Mouse (Mus musculus) kidney, postnatal 10 days (tissue): ENCODE results near the gene Rabl2.

Source experiments
- DNase-seq: peaks from one replicate; pipeline ENCODE4 v3.0.0; 2021; ENCODE audit warnings: mixed read lengths

Gene Rabl2

DNA sequence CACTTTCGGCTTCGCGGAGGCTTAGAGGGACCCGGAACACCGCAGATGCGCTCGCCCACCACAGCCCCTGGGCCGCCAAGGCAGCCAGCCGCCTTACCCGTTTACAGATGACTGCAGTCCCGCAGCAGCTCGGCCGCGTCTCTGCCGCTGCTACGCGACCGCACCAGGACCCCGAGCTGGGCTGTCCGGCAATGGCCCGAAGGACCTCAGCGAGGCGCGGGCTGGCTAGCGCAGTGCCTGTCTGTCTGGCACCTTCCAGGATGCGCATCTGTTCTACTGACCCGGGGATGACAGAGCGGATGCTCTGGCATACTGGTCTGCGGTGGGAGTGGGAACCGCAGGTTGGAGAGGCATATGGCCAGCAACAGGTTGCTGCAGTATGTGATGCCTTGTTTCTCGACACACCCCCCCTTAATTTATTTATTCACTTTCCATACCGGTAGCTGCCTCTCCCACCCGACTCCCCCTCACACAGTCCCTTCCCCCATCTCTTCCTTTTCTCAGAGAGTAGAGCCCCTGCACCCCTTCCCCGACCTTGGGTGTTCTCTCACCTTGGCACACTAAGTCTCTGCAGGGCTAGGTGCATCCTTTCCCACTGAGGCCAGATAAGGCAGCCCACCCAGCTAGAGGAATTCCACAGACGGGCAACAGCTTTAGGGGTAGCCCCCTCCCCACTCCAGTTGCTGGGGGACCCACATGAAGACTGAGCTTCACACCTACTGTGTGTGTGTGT lies at the start of gene Rabl2:
Gene Rabl2 (minus strand): TSS at position 201 of the 733 bp plus-strand sequence.
- peak; percentile 94 for DNase-seq

DNA sequence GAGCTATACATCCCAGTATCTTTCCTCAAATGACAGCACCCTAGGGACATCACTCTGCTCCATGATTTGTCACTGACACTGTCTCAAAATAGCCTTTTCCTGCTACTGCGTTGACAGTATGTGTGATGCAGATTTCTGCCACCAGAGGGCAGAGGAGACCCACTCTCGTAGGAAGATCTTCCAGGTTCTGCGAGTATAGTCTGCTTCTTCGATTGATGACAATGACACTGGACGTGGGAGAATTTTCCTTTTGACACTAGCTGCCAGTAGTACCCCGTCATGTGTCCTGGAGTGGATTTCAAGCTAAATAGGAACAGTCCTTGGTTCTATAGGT lies 31.9 kb upstream of the Rabl2 start:
- peak; percentile 85 for DNase-seq

DNA sequence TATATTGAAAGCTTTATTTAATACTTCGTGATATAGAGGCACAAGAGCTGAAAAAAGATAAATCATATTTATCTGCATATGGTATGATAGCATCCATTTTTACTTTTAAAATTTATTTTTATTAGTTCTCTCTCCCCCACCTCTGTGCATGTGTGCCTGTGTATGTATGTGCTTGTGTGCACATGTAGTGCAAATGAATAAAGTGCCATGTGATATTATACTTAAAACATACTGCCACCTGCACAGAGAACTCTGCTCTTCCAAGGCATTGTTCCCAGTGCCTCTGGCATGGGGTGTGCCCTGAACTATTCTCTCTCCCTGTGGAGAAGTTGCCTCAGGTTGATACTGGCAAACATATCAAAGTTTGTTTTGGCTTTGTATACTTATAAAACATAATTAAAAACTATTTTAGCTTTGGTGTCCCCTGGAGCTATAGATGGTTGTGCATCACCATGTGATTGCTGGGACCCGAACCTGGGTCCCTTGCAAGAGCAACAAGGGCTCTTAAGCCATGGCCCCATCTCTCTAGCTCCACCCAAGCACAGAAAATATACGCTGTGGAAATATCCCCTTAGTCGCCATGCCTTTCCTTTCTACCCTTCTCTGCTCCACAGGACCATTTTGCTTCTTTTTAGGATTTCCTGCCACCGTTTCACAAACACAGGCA lies 31.4 kb upstream of the Rabl2 start:
- no peak for DNase-seq

DNA sequence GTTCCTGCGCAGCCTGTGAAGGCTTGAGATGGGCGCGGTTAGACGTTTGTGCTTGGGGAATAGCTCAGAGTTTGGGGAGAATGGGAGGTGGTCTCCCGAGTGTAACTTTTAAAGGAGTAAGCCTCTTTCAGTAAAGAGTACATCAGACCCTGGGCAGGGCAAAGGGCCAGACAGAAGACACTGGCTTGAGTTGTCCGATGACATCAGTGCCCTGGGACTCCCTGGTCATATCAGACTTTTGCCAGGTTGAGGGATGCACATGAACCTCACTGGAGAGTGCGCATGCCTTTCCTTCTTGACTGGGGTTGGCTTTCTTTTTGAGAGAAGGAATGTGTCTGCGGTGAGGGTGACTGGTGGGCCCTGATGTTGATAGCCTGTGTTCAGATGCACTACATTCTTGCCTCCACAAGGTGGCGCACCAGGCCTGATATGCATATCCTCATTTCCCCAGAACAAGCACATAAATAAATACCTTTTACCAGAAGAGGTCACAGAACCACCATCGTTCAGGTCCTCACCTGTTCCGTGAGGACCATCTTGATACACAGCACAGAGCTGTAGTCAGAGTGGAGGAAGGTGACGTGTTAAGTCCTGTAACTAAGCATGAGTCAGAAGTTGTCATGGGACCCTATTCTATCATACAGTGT lies 30.7 kb upstream of the Rabl2 start:
- DNase-seq = peak; percentile 46

DNA sequence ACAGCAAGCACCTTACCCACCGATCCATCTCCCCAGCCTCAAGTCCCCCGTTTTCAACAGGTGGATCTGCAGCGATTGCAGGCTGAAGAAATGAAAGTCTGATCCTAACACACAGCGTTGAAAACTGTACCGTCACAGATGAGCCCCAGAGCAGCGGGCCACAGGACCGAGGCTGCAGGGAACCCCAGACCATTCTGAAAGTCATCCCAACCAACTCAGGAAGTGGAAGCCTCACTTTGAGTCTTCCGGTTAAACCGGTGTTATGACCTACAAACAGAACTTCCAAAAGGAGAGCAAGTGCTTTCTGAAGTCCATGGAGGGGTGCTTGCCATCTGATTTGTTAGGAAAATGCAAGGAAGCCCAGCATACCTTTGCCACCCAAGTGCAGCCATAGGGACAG lies 16.2 kb upstream of the Rabl2 start:
- DNase-seq = no peak

DNA sequence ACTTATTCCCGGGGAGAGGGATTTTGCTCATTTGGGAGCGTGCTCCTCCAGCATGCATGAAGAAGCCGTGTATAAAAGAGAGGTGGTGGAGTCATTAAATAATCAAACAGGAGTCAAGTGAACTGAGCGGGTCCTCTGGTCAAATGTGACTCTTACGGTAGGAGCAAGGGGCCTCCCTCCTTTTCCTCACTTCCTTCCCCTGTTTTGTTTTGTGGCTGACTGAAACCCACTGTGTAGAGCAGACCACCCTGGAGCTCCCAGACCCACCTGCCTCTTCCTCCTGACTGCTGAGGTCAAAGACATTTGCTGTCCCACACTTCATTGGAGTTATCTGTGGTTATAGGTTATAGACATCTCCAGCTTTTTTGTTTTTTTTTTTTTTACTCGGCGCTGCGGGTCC lies 15.8 kb upstream of the Rabl2 start:
- DNase-seq = no peak

DNA sequence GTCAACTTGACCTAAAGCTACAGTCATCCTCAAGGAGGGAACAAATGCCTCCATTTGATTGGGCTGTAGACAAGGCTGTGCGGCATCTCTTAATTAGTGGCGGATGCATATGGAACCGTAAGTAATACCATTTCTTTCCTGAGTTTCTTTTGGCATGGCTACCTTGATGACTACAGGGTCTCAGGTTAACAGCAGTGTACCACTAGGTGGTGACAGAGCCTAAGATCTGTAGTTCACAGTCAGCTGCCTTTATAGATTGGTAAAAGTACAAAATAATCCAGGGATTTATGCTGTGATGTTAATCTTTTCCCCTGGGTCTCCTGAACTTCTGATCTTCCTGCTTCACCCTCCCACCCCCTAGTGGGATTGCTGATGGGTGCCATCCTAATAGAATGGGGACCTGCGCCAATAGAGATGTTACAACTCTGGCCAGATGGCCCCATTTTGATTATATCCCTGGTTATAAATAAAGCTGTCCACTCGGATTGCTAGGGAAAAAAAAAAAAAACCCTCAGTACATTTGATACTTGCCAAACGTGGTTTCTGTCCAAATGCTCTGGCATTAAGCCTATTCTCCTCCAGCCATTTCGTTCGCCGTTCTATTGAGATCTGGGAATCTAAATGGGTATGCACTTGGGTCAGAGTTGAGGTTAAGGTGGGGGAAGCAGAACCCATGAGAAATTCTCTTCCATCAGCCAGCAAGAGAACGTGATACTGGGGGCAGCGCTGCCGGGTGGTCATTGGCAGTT lies 14.3 kb upstream of the Rabl2 start:
- DNase-seq = no peak

DNA sequence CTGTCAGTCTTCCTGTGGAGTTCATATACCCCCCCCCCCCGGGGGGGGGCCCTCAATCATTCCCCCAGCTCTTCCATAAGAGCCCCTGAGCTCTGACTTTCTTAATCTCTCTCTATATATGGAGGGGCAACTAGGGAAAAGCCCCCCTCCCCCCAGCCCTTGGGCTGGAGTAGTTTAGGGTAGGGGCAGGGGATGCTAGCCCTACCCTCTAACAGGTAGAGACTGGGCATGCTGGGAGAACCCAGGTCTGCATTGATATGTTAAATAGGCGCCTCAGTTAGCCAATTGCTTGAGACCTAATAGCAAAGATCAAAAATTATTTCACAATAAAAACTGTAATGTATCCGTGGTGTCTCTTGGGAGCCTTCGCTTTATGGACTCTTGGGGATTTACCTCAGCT lies 825 bp upstream of the Rabl2 start:
- no peak for DNase-seq

DNA sequence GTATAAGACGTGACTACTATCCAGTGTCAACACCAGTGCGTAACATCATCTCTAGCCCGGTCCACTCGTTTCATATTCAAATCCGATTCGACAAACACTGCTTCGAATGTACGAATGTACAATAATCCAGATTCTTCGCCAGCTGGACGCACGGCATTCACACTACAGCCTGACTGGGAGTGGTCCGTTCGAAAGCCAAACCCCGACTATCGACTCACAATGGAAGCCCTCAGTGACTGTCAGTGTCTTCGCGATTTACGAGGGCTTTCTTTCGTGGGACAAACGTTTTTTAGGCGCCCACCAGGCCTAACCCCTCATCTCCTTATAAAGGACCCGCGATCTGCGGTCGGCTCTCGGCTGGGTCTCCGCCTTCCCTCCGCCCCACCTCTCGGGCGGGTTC lies 406 bp downstream of the Rabl2 start:
- DNase-seq = no peak

DNA sequence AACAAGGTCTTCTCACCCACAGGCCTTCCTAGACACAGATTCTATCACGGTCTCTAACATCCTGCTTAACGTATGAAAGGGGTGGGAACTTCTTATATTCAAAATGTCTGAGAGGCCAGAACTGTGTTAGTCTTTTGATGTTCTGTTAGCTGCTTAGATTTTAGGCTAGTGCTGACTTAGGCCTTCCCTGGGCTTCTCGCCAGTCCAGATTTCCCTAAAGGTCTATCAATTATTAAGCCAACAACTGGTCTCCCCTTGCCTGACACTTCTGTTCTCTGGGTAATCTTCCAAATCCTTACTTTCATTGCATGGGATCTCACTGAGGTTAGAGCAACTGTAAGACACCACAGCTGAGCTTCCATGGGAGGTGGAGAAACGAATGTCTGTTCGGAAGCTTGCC lies 2.6 kb downstream of the Rabl2 start:
- DNase-seq = peak; percentile 48

DNA sequence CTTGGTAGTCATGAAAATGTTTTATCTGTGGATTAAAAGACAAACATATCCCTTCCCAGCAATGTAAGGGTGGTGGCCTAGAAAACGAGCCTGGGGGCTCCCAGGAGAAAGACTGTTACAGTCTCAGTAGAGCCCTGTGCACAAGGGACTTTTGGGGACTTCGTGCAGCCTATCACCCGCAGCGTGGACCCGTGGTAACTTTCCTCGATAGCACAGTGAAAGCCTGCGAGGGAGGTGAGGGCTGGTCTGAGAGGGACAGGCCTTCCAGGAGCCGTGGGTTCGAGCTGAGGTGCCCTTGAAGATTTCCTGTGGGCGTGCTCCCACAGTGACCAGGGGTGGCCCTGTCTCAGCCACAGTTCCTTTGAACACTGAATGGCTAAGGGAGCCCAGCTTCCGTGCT lies 6.1 kb downstream of the Rabl2 start:
- DNase-seq = no peak

DNA sequence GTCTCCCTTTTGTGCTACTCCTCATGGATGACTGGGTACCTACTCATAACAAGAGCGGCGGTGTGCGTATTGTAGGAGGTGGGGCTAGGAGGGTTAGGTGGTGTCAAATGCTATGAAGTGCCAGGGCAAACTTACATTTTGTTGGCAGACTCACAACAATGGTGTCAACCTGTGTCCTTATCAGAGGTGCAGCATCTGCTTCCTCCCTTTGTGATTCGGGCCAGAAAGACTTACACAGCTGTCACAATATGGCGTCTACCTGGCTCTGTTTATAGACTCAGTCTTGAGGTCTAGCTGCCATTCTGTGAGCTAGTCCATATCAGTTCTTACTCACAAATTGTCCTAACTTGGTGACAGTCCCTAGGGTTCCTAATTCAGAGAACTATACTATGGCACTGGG lies 6.6 kb downstream of the Rabl2 start:
- DNase-seq = no peak

DNA sequence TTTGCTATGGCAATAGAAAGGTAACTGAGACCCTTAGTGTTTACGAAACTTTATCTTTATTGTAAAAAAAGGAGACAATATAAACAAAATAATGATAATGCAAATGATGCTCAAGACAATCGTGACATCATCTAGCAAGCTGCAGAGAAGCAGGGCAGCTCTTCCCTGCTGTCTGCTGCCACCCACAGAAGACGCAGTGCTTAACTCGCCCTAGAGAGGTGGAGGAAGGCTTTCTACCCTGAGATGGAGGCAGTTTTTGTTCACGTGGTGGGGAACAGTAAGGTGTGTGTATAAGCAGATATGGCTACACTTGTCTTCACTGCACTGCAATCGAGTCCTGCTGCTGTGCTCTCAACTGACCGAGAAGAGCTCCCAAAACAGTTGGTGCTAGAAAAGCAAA lies 9.2 kb downstream of the Rabl2 start:
- DNase-seq = no peak

DNA sequence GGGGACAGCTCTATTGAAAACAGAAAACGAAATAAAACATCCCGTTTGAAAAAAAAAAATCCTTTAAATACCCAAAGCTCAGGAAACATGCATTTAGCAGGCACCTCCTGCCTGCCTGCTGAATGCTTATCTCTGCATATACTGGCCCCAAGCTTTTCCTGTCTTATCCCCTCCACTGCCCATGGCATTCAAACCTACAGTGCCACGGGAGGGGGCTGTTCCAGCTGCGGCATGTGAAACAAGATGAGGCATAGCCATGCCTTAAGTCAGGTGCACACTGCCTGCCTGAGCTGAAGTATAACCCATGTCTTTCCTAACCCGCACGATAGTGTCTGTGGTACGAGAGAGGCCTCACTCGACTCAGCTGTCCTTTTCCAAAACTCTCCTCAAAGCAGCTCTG lies 19.6 kb downstream of the Rabl2 start:
- no peak for DNase-seq

DNA sequence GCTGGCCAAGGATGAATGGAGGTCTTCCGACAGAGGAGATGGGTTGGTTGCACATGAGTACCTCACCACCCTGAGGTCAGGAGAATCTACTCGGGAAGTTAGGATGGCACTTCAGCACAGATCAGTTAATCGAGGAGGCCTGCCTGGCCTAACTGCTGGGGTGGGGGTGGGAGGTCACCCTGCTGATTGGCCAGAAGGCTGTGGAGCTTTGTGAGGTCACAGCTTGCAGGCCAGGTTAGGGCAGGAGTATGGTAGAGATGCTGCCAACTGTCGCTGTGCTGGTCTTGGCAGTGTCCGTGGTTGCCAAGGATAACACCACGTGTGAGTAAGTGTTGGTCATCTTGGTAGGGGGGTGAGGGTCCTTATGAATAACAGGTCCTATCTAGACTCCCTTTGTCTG lies 23.6 kb downstream of the Rabl2 start, which contains the start of gene Acr:
Gene Acr (plus strand): TSS at position 213 of the 400 bp plus-strand sequence.
- DNase-seq = no peak

DNA sequence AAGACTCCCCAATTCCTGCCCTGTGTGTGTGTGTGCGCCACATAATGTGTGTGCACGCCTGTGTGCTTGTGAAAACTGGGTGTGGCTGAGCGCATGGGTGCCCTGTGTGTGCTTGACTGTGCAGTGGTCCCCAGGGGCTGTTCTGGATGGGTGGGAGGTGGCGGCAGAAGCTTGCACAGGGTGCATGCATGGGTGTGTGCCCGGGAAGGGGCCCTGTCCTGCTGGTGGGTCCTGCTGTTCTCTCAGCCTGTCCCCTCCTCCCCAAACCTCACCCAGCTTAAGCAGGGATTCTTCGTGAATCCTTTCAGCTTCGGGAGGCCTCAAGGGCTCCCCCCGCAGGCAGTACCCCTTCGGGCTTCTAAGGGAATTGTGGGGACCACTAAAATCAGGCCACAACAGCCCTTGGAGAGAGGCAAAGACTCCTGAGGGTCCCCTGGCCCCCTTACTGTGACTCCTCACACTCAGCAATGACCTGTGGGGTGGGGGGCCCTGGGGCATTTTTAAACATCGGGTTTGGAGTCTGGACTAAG lies 32.5 kb downstream of the Rabl2 start:
- DNase-seq = no peak

DNA sequence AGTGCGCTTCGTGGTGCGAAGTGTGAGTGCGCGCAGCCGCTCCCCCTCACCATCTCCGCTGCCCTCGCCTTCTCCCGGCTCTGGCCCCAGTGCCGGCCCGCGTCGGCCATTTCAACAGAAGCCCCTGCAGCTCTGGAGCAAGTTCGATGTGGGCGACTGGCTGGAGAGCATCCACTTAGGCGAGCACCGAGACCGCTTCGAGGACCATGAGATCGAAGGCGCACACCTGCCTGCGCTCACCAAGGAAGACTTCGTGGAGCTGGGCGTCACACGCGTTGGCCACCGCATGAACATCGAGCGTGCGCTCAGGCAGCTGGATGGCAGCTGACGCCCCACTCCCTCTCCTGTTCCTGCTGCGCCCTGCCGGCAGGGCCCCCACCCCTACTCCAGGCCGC lies 33.7 kb downstream of the Rabl2 start:
- DNase-seq = no peak

DNA sequence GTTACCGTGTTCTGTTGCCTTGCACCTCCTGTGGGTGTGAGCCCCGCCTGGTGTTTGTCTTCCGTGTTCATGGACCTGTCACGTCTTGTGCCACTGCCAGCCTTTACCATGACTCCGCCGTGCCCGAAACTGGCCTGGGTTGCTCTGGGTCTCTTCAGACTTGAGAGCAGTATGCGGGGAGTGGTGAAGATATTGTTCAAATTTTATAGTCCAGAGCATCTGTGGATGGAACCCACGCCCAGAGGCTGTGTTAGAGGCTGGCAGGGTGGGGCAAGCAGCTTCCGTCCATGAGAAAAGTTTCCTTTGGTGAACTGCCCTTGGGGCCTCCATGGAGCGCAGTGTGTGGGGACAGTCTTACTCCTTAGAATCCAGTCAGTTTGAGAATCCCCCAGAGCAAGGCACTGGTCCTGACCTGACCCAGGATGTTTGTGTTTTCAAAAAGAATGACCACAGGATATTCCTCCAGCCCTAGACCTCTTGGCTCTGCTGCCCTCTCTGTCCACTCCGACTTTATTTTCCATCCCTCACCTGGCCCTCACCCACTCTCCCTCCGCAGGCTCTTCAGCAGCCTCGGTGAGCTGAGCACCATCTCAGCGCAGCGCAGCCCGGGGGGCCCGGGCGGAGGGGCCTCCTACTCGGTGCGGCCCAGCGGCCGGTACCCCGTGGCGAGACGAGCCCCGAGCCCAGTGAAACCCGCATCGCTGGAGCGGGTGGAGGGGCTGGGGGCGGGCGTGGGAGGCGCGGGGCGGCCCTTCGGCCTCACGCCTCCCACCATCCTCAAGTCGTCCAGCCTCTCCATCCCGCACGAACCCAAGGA lies 34.3 kb downstream of the Rabl2 start:
- DNase-seq = no peak

DNA sequence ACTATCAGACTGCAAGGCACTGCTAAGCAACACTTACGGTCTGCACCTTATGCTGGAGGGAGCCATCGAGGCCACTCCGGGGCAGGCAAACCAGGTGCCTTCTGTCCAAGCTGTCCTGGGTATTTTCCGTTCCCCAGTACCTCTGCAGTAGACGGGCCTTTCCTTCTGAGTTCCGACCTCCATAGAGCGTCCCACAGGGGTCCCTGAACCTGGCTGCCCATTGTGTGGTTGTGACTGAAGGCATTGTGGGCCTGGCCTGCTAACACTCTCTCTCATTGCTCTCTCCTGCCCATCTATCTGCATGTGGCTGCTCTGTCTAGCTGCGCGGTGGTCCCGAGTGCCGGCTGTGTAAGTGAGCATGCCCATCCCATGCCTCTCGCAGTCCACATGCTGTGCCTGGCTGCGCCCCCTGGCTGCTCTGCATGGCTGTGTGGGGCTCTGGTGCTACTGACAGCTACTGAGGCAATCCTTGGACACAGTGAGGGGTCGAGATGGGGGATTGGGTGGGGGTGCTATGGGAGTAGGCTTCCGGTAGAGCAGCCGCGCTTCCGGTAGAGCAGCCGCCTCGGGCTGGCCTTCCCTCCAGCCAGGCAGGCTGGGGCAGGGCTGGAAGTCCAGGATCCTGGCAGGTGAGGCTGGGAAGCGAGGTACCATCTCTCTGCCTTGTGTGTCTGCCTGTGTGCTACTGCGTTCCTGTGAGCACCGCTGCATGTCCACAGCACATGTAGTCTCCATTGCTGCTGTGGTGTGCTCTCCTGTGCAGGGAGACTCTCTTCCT lies 35.1 kb downstream of the Rabl2 start:
- DNase-seq = peak; percentile 46

DNA sequence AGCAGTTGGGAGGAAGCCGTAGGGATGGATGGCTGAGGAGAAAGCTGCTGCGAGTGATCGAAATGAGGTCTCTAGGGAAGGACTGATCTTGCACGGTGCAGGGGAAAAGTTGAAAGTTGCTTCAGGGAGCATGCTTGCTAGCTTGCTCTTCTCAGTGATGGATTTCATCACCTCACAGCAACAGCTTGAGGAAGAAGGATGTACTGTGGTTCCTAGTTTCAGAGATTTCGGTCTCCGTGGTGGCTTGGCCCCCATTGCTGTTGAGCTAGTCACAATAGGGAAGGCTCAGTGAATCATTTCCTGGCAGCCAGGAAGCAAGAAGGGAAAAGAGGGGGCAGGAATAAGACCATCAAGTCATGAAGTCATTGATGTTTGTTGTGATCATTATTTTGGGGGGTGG lies 36.1 kb downstream of the Rabl2 start:
- DNase-seq = no peak

DNA sequence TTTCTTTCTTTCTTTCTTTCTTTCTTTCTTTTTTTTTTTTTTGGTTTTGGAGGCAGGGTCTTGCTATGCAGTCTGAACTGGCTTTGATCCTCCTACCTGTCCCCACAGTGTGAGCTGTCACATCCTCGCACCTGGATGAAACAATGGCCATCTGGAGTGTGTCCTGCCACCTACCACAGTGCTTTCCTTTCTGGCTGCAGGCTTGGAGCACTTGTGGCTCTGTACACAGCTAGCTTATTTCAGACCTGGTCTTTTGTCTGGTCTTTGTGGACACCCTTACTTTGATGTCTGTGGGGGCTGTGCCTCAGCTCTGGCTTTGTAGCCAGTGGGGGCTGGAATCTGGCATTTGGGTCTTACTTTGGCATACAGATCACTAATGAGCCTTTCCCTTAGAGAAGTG lies 40.0 kb downstream of the Rabl2 start:
- DNase-seq = no peak

DNA sequence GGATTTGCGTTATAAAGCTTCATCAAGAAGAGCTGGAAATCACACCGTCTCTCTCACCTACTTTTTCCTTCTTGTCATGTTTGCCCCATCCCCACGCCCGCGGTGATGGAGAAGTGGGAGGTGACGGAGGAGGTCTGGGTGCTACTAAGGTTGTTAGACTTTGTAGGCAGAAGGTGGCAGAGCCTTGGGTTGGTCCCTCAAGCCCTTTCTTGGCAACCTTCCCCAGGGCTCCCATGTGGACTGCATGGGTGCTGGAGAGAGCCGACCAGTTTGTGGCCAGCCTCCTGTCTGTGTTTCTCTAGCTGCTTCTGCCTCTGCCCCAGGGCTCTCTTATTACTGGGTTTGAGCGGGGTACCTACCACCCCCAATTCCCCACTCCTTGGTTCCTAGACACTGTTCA lies 41.2 kb downstream of the Rabl2 start:
- DNase-seq = no peak
